Mouse (Mus musculus) ovary, adult 18-20 months (tissue): ENCODE data around the gene Rnf43.

ENCODE experiments used
- DNase-seq: peaks from one replicate; pipeline ENCODE4 v3.0.0; 2022; ENCODE audit warnings: low spot score, mixed read lengths

Rnf43 gene

GRCm38 (mm10) chr11:87678545-87678944, 16.0 kb downstream of the Rnf43 start:
- DNase-seq, result no peak

DNA sequence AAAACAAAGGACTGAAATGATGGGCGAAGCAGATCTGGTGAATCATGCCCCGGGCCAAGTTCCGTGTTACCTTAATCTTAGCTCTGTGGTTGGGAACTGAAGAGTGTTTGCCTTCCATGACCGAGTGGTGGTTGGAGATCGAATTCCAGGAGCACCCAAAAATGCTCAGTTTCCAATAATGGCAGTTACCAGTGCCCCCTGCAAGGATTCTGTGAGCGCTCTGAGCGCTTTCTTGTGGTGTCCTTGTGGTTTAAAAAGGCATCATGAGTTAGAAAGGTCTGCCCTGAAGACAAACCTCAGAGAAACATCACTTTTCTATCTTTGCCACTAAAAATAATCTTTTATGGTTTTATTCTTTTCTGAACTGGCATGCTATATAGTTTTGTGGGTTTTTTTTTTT, 16.5 kb downstream of the Rnf43 start:
- no peak for DNase-seq

- no peak for DNase-seq
Observed at GRCm38 (mm10) chr11:87680786-87681185, 18.3 kb downstream of the Rnf43 start.

GRCm38 (mm10) chr11:87682096-87682495, 19.6 kb downstream of the Rnf43 start:
- DNase-seq, result no peak

DNA sequence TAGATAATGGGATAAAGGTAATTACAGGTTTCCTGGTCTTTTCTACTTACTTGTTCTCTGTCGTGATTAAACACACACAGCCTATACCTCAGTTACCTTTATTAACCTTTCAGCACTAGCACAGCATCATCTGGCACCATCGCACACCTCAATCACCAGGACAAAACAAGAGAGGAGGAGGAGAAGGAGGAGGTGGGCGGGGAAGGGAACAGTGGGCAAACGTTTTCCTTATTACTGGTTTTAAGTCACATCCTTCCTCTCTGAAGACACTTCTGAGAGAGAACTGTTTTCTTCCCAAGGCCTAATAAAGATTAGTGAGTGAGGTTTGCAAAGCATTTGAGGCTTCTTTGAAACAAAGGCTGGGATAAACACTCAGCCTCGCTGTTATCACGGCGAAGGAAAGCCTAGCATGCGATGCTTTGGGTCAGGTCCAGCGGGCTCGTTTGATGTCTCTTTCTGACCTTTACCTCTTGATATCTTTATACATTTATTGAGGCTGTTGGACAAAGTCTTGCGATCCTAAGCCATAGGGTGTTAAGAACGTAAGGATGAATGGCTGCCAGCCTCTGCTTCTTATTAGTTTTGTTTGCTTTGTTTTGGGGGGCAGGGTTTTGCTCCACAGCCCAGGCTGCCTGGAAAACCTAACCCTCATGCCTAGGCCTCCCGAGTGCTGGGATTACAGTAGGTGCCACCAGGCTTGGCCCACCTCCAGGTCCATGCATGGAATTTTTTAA, 20.5 kb downstream of the Rnf43 start:
- no peak for DNase-seq

DNA sequence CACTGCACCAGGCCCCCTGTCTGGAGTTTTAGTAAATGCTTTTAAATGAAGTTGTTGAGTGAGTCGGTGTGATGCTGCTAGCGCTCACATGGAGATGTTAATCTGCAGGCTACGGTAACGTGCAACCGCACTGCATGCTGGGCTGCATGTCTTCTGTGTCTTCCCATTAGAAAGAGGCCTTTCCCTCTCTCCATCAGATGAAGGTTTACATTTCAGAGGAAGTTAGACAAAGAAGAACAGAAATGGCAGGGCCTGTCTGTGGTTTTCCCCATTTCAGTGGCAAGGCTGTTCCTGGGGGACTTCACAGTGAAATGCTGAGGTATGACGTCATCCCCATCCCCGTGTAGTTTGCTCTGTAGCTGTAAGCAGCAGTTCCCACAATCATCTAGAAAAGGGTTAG, 23.9 kb downstream of the Rnf43 start:
- no peak for DNase-seq

GRCm38 (mm10) chr11:87687246-87688225, 25.0 kb downstream of the Rnf43 start:
- DNase-seq, result no peak

- DNase-seq, result no peak
Observed at GRCm38 (mm10) chr11:87688478-87689203, 26.1 kb downstream of the Rnf43 start.

DNA sequence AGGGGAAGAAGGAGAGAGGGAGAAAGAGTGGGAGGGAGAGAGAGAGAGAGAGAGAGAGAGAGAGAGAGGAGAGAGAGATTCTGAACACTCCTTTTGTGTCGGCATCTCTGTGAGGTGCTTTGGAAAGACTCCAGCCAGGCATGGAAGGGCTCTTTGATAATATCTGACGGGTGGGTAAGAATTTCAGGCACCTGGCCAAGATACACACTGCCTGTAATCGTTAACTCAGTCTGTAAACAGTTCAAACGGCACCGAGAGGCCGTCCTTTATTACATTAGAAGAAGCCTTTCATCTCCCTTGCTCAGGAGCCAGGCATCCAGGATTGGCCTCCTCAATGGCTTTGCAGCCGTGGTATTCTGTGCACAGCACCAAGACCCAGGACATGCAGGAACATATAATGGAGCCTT, 26.9 kb downstream of the Rnf43 start:
- DNase-seq, result peak; percentile 34

DNA sequence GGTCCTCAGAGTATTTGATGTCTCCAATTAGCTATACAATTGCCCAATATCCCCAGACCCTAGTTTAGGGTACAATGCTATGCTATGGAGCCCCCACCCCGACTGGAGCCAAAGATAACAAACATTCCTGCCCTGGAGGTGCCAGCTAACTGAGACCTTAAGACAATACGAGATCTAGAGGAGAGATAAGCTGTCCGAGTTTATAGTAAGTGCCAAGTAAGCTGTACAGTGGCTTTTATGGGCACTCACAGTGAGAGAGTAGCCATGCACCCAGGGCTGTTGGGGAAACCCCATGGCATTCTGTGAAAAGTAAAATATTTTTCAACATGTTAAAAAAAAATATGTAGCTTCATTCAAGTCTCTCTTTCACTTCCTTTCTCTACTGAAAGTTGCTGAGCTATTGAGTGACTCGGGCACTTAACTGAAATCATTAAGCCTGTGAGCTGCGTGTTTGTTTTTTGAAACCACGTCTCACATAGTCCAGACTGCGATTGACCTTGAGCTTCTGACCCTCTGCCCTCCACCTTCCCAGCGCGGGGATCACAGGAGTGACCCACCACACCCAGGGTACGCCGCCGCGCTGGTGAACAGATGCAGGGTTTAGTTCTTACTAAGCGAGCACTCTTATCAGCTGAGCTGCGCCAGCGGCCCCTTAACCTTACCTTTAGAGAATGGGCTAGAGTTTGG, 27.7 kb downstream of the Rnf43 start:
- no peak for DNase-seq

- DNase-seq, result no peak
Observed at GRCm38 (mm10) chr11:87697131-87697682, 34.7 kb downstream of the Rnf43 start.

DNA sequence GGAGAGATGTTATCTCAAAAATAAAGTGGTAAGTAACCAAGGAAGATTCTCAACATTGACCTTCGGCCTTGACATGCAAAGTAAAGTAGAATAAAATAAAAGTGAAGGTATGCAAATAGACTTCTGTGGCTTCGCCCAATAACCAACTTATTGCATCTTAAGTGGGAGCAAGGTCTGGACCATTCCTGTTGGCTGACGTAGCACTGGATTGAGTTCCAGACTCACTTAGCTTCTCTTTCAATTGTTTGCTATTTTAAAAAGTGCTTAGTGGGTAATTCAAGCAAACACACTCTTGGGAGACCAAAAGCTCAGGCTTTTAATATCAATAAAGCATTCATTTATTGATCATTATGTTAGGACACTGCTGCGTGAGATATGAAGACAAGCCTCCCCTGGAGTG, 35.6 kb downstream of the Rnf43 start:
- no peak for DNase-seq

GRCm38 (mm10) chr11:87701108-87701507, 38.6 kb downstream of the Rnf43 start:
- DNase-seq, result no peak

DNA sequence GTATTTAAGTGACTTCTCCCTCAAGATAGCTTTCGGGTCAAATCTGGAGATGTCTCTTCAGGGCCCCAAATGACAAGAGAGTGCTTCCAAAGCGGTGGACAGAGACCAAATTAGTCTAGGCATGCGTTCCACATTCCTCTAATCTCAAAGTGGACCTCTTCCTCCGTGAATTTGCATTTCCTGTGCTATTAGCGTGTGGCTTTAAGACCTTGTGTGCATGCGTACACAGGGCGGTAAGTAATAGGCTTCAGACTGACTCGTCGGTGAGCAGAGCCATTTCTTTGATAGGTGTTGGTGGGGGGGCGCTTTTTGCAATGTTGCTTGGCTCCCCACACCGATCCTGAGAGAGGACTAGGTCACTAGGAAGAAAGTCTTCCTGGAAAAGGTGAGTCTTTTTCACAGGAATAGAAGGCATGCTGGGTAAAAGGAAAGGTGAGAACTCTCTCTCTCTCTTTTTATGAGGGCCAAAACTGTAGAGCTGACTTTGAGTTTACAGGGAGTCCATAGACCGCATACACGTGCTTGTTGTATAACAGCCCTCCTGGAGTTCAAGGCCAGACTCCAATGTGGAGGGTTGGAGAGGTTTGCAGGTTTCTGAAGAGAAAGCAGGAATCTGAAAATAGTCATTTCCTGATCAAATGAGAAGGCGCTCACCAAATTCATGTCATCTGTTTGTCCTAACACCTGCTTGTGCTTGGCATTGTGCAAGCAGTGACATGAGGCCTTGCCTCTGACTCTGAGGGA, 39.5 kb downstream of the Rnf43 start:
- DNase-seq, result no peak

DNA sequence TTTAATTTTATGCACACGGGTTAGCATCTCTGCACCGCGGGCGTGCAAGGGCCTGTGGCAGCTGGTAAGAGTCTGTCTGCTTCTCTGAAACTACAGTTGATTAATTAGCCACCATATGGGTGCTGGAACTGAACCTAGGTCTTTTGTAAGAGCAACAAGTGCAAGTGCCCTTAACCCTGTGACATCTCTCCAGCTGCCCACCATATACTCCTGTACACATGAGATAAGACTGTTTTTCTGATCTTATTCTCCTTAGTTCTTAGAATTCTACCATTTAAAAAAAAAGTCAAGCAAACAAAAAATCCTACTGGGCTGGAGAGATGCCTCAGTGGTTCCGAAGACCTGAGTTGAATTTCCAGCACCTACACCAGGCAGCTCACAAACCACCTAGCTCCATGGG, 41.1 kb downstream of the Rnf43 start:
- DNase-seq, result no peak

- no peak for DNase-seq
Observed at GRCm38 (mm10) chr11:87704289-87704688, 41.8 kb downstream of the Rnf43 start.

GRCm38 (mm10) chr11:87707570-87707969, 45.0 kb downstream of the Rnf43 start:
- DNase-seq, result no peak

DNA sequence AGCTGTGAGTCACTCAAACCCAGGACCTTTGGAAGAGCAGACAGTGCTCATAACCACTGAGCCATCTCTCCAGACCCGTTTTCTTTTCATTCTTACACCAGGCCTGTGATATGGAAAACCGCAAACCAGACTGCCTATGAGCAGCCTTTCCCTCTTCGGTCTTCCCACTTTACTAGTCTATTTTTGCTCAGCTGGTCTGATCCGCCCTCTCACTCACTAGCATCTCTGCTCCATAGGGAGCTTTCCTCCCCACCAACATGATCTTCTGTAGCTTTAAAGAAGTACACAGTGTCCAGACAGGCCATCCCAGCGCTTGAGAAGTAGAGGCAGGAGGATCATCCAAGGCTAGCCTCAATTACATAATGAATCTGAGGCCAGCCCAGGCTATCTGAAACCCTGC, 46.5 kb downstream of the Rnf43 start:
- no peak for DNase-seq

DNA sequence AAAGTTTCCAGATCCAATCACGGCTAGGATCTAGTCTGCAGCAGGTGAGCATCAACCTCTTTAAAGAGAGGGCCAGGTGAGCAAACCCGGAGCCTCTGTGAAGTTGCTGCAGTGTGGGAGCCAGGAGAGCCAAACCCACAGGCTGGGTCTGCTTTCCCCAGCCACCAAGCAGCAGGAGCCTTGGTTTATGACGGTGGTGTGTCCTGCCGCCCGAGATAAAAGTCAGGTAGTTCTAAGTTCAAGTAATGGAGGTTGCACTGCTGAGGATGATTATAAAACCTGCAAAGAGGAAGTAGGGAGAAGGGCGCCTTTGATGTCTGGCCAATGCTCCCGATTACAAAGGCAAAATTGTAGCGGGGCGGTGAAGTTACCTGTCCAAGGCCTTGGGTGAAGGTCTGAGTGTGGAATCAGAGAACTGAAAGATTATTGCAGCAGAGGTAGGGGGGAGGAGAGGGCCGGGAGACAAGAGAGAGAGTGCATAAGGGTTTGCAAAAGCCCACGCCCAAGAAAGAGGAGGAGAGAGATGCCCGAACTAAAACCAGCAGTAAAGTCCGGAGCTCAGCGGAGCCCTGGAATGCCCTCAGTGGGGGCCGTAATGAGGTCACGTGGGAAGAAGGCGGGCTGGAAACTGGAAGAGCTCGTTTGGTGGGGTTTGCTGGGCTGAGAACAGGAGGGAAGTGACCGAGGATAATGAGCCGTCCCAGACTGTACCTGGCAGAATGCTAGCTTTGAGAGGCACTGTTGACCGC, 47.2 kb downstream of the Rnf43 start:
- peak; percentile 32 for DNase-seq

- no peak for DNase-seq
Observed at GRCm38 (mm10) chr11:87710262-87710615, 47.7 kb downstream of the Rnf43 start.
